Mouse (Mus musculus) limb, embryonic 15.5 days (tissue): ENCODE measurements around the gene Neurl4. TPM values are rescaled to one million over a fixed set of nuclear protein-coding genes. Genes with fewer than 3 reads are reported as not detected.

Experiments used
- ATAC-seq: fragments of 200-750 bp; cut with Nextera tagmentation; 2 replicates; pipeline ENCODE4 v1.8.0; 2017; ENCODE audit warnings: low read depth, moderate TSS enrichment; ENCODE audit not compliant: insufficient number of reproducible peaks, low FRiP score, low TSS enrichment
- H3K27ac ChIP-seq: fragments of 300-500 bp; sonication (generic); 2 replicates; pipeline ENCODE4 v1.5.1; 2015; ENCODE audit warnings: moderate library complexity, mild to moderate bottlenecking, inconsistent platforms
- H3K27me3 ChIP-seq: fragments of 300-500 bp; sonication (generic); 2 replicates; pipeline ENCODE4 v1.6.1; 2015; ENCODE audit warnings: inconsistent platforms
- H3K36me3 ChIP-seq: fragments of 300-500 bp; sonication (generic); 2 replicates; pipeline ENCODE4 v1.6.1; 2015; ENCODE audit warnings: inconsistent platforms
- H3K4me1 ChIP-seq: fragments of 300-500 bp; sonication (generic); 2 replicates; pipeline ENCODE4 v1.6.1; 2015; ENCODE audit warnings: inconsistent platforms
- H3K4me2 ChIP-seq: fragments of 300-500 bp; sonication (generic); 2 replicates; pipeline ENCODE4 v1.6.1; 2015; ENCODE audit warnings: mild to moderate bottlenecking, inconsistent platforms
- H3K4me3 ChIP-seq: fragments of 300-500 bp; sonication (generic); 2 replicates; pipeline ENCODE4 v1.5.1; 2015; ENCODE audit warnings: mild to moderate bottlenecking, inconsistent platforms
- H3K9ac ChIP-seq: fragments of 300-500 bp; sonication (generic); 2 replicates; pipeline ENCODE4 v1.6.1; 2015; ENCODE audit warnings: inconsistent platforms
- H3K9me3 ChIP-seq: fragments of 300-500 bp; sonication (generic); 2 replicates; pipeline ENCODE4 v1.6.1; 2016; ENCODE audit warnings: inconsistent platforms
- WGBS: fragments of 180-500 bp; shearing (Covaris S2); methylation state at CpG from one replicate; pipeline ENCODE4 v1.1.7; 2015; 5-methylcytosine and 5-hydroxymethylcytosine counted together
- polyA plus RNA-seq: library from polyadenylated mRNA; unstranded; fragments of >200 nt; fragmentation: Nextera tagmentation; extraction: Ambion mirVana; gene quantifications from 2 replicates; pipeline ENCODE4 v1.2.1, GENCODE M21; 2015

Gene Neurl4
- polyA plus RNA-seq, 1 experiment from 2014 or later: 7.3 TPM

DNA sequence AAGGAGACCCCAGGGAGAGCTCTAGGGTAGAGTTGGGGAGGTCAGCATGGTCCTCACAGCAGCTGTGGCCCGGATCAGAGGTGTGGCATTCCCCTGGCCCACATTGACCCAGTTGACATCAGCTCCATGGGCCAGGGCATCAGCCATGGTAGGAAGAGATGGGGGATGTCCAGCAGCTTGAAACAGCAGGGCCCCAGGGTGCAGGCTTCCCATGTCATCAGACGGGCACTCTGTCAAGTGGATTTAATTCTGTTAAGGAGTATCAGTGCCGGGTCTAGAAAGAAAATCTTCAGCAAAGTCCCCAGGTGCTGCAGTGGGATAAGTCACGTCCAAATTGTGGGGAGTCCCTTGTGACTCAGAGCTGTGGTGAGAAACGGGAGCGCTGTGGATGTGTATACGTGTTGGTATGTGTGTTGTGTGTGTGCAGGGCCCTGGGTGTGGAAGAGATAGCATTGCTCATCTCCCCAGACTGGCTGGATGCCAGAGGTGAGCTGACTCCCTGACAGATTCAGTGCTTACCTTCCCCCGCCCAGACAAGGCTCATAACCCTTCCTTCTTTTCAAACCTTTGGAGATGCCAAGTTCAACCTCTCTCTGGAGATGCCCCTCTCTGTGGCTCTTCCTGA, 17.2 kb upstream of the Neurl4 start:
- no peak overlapping the region for H3K4me3 ChIP-seq
- H3K27ac ChIP-seq: peak overlapping the region; percentile 55
- H3K9me3 ChIP-seq: no peaks in the 10 kb centered on the region
- H3K9ac ChIP-seq: no peak overlapping the region
- H3K4me1 ChIP-seq: peaks cover 31% of the 10 kb centered on the region
- no peak overlapping the region for H3K4me2 ChIP-seq
- H3K36me3 ChIP-seq: no peaks in the 10 kb centered on the region
- ATAC-seq: no peak
- H3K27me3 ChIP-seq: no peaks in the 10 kb centered on the region
- WGBS: 83% methylated on average over 8 of the region's 8 CpGs

DNA sequence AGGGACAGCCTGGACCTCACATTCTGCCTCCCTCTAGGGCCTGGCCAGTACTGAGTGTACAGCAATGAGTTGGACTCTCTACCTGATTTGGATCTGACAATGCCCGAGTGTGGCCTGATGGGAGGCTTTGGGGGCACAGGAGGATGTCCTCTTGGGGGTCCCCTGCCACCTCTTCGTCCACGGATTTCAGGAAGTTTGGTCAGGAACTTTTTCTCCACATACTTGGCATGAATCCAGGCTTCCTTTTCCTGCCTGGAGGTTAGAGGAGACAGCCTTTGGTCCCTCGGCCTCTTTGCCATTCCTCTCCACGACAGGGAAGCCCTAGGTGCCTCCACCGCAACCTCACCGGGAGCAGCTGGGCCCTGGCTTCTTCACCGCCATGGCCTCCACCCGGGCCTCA, 16.6 kb upstream of the Neurl4 start:
- Histone ChIP-seq H3K9ac (no peak overlapping the region), H3K36me3 (no peaks in the 10 kb centered on the region), H3K4me2 (no peak overlapping the region), H3K27me3 (no peaks in the 10 kb centered on the region), H3K27ac (peak overlapping the region; percentile 55; the same call in 1 of the 2 replicates), H3K9me3 (no peaks in the 10 kb centered on the region), H3K4me1 (peaks cover 25% of the 10 kb centered on the region), H3K4me3 (no peak overlapping the region)
- WGBS: 64% methylated on average over 9 of the region's 9 CpGs
- no peak for ATAC-seq

DNA sequence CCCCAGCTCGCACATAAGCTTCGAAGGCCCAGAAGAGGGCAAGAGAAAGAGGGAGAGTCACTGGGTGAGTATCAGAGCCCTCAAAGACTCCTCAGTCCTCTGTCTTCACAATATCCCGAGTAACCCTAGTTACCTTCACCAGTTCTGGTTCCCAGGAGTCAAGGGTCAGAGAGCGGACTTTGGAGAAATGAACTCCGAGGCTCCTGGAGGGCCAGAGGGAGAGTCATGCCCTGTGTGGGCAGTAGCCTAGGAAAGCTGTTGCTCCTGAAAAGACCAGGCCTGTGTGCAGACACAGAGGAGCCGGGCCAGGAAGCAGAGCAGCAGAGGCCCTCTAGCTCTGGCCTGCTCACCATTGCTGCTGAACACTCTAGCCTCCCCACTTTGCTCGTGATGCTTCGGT, 16.2 kb upstream of the Neurl4 start:
- Histone ChIP-seq H3K4me3 (no peak overlapping the region), H3K4me2 (no peak overlapping the region), H3K27me3 (no peaks in the 10 kb centered on the region), H3K36me3 (no peaks in the 10 kb centered on the region), H3K9ac (no peak overlapping the region), H3K9me3 (no peaks in the 10 kb centered on the region), H3K4me1 (peaks cover 21% of the 10 kb centered on the region), H3K27ac (0 out of 2 replicates have a peak overlapping the region, but pooled peaks have one; percentile 24)
- WGBS: 78% methylated on average over 8 of the region's 8 CpGs
- ATAC-seq: no peak

DNA sequence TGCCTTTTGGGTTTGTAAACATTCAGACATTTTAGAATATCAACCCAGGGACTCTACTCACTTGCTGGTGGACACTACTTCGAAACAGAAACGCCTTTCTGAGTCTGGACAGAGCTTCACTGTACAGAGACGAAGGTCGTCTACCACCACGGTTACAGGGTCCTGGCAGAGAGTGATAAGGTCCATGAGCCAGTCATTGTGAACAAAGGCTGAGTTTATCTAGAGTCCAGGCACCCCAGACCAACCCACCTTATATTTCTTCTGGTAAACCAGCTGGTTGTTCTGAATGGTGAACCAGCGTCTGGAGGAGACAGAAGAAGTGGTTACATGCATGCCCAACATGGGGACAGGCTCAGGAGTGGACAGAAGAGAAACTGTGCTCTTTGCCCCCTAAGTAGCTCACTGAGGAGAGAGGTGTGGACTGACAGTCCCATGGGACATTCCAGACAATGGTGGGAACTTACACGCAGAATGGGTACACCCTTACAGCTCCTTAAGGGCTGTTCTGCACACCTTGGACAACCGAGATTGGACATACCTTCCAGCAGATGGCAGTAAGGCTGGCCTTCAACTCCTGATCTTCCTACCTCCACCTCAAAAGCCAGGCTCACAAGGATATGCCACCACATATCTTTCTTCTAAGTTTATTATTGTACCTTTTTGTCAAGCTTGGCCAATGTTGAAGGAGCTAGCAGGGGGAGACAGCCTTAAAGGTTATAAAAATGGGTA, 13.8 kb upstream of the Neurl4 start:
- Histone ChIP-seq H3K9ac (no peak overlapping the region), H3K27ac (no peak overlapping the region), H3K36me3 (no peaks in the 10 kb centered on the region), H3K4me2 (no peak overlapping the region), H3K4me3 (no peak overlapping the region), H3K4me1 (peaks cover 2% of the 10 kb centered on the region; the same call in 1 of the 2 replicates), H3K27me3 (no peaks in the 10 kb centered on the region), H3K9me3 (no peaks in the 10 kb centered on the region)
- 71% methylated on average over 8 of the region's 8 CpGs for WGBS
- ATAC-seq: no peak

DNA sequence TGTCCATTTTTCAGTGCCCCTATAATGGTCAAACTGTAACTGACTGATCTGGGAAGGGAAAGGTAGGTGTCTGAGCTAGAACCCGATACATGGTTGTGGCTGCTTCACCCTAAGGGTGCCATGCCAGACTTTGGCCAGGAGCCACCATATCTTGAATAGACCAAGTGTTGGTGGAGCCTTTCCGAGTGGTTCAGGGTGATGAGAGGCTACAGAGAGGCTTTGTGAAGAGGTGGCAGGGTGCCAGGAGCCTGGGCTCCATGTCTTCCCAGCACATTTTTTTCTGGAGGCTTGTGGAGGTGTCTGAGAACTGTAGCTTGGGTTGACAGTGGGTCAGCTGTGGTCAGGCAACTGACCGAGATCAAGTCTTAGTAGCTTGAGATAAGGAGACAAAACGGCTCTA, 9.4 kb upstream of the Neurl4 start:
- Histone ChIP-seq H3K4me1 (peaks cover 2% of the 10 kb centered on the region; the same call in 1 of the 2 replicates), H3K27ac (no peak overlapping the region), H3K27me3 (no peaks in the 10 kb centered on the region), H3K36me3 (no peaks in the 10 kb centered on the region), H3K4me2 (no peak overlapping the region), H3K9me3 (no peaks in the 10 kb centered on the region), H3K9ac (no peak overlapping the region), H3K4me3 (no peak overlapping the region)
- WGBS: 75% methylated on average over 4 of the region's 4 CpGs
- ATAC-seq: no peak

DNA sequence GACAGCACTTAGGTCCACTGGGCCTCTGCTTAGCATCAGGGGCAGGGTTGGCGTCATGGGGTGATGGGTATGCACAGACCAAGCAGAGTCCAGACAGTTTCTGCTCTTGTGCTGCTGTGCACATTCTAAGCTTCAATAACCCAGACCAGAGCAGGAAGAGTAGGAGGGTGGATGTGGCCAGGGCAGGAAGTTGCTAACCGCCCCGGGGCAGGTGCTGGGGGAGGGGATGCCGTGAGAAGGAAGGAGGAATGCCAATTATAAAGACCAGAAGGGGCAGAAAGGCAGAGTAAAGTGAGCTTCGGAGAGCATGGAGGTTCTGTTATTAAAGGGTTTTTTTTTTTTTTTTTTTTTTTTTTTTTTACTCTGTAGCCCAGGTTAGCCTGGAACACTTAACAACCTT, 6.2 kb upstream of the Neurl4 start:
- 55% methylated on average over 5 of the region's 5 CpGs for WGBS
- no peaks in the 10 kb centered on the region for H3K36me3 ChIP-seq
- no peaks in the 10 kb centered on the region for H3K27me3 ChIP-seq
- no peak for ATAC-seq
- no peak overlapping the region for H3K4me2 ChIP-seq
- H3K4me1 ChIP-seq: peaks cover 9% of the 10 kb centered on the region
- no peaks in the 10 kb centered on the region for H3K9me3 ChIP-seq
- H3K9ac ChIP-seq: no peak overlapping the region
- H3K4me3 ChIP-seq: no peak overlapping the region
- no peak overlapping the region for H3K27ac ChIP-seq

DNA sequence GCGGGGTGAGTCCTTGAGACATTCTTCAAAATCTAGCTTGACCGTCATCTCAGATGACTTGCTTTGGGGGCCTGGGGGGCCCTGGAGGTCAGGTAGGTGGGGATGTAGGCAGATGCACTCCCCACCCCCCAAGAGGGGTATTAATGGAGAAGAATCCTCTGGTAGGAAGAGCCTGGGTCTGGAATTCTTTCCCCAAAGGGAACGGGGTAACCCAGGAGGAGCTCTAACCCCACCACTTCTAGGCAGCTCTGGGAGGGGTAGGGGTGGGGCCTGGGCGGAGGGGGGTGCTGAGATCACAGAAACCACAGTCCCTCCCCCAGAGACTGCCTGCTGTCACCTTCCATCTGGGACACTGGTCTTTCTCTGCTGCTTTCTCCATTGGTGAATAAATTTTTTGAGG, 5.6 kb upstream of the Neurl4 start, which contains the start of gene Acap1:
Gene Acap1, minus strand, starts transcription at position 249 of the 400 bp plus-strand sequence.
- Histone ChIP-seq H3K36me3 (no peaks in the 10 kb centered on the region), H3K4me2 (no peak within 1 kb of the TSS), H3K27me3 (no peaks in the 10 kb centered on the region), H3K9ac (no peak within 1 kb of the TSS), H3K27ac (no peak within 1 kb of the TSS), H3K4me3 (no peak within 1 kb of the TSS), H3K4me1 (peaks cover 12% of the 10 kb centered on the region), H3K9me3 (no peaks in the 10 kb centered on the region)
- 69% methylated on average over 4 of the region's 4 CpGs for WGBS
- ATAC-seq: no peak

DNA sequence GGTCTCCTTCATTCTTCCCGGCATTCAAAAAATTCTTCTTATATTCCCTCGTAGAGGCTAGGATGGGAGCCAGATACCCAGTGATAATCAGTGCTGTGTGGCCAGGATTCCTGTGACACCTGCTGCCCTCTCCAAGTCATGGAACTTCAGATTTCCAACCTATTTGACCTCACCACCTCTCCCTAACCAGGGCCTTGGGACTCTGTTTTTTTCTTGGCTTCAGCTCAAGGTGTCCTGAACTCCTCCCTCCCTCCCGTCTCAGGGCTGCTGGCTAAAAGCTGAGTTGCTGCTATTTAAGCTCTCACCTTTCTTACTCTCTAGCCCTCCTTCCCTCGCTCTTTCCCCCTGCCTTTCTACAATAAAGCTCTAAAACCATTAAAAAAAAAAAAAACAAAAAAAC, 1.0 kb upstream of the Neurl4 start:
- H3K4me1 ChIP-seq: peaks cover 23% of the 10 kb centered on the region
- H3K36me3 ChIP-seq: peaks cover 17% of the 10 kb centered on the region
- no peaks in the 10 kb centered on the region for H3K9me3 ChIP-seq
- H3K4me2 ChIP-seq: peak overlapping the region; percentile 91
- H3K27me3 ChIP-seq: no peaks in the 10 kb centered on the region
- ATAC-seq: no peak
- H3K9ac ChIP-seq: no peak overlapping the region
- H3K4me3 ChIP-seq: peak overlapping the region; percentile 86
- 10% methylated on average over 4 of the region's 4 CpGs for WGBS
- H3K27ac ChIP-seq: peak overlapping the region; percentile 98; the same call in 1 of the 2 replicates

DNA sequence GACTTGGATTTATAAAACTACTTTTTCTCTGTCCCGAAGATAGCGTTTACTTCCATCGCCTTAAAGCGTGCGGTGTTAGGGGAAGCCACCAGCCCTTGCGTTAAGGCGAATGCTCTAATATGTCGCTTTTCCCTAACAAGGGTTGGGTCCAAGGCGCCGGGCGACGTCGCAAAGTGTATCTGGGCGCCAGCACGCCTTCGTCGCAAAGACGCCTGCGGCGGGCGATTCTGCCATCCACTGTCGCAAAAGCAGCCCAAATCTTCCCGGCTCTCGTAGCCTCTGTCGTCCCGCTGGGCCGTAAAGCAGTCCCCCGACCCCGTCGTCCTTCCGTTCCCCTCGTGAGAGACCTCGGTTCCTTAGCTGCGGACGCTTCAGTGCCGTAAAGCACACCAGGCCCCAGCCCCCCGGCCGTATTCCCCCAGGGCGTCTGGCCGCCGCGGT, 554 bp downstream of the Neurl4 start:
- Histone ChIP-seq H3K9ac (peak overlapping the region; percentile 84), H3K4me2 (peak overlapping the region; percentile 91), H3K36me3 (peaks cover 32% of the 10 kb centered on the region), H3K4me3 (peak overlapping the region; percentile 86), H3K9me3 (no peaks in the 10 kb centered on the region), H3K27ac (peak overlapping the region; percentile 98), H3K4me1 (peaks cover 23% of the 10 kb centered on the region), H3K27me3 (no peaks in the 10 kb centered on the region)
- WGBS: under 1% methylated on average over 42 of the region's 42 CpGs
- ATAC-seq: peak; percentile 78

DNA sequence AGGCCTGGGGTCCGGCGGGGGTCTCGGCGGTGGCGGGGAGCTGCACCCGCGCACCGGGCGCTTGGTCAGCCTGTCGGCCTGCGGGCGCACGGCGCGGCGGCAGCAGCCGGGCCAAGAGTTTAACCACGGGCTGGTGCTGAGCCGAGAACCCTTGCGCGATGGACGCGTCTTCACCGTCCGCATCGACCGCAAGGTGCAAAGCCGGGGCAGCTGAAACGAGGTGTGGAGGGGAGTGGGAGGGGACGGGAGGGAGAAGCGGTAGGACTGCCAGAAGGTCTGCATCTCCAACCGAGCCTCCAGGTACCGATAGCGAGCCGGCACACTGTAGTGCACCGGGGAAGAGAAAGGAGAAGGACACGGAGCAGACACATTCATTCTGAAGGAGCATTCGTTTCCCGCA, 1.1 kb downstream of the Neurl4 start:
- H3K9me3 ChIP-seq: no peaks in the 10 kb centered on the region
- peak overlapping the region; percentile 84 for H3K9ac ChIP-seq
- H3K27me3 ChIP-seq: no peaks in the 10 kb centered on the region
- H3K4me3 ChIP-seq: peak overlapping the region; percentile 86
- H3K27ac ChIP-seq: peak overlapping the region; percentile 98
- WGBS: under 1% methylated on average over 36 of the region's 39 CpGs
- H3K4me1 ChIP-seq: peaks cover 23% of the 10 kb centered on the region
- no peak for ATAC-seq
- H3K4me2 ChIP-seq: peak overlapping the region; percentile 91
- peaks cover 38% of the 10 kb centered on the region for H3K36me3 ChIP-seq

DNA sequence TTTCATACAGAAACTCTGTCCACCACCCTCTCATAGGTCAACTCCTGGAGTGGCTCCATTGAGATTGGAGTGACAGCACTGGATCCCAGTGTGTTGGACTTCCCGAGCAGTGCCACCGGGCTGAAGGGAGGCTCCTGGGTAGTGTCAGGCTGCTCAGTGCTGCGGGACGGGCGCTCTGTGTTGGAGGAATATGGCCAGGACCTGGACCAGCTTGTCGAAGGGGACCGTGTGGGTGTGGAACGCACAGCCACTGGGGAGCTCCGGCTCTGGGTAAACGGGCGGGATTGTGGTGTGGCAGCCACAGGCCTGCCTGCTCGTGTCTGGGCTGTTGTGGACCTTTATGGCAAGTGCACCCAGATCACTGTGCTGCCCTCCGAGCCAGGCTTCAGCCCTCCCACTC, 2.1 kb downstream of the Neurl4 start:
- H3K4me1 ChIP-seq: peaks cover 23% of the 10 kb centered on the region
- H3K36me3 ChIP-seq: peaks cover 47% of the 10 kb centered on the region
- 89% methylated on average over 13 of the region's 13 CpGs for WGBS
- no peaks in the 10 kb centered on the region for H3K27me3 ChIP-seq
- H3K27ac ChIP-seq: peak overlapping the region; percentile 98; the same call in 1 of the 2 replicates
- peak overlapping the region; percentile 91 for H3K4me2 ChIP-seq
- ATAC-seq: no peak
- peak overlapping the region; percentile 86 for H3K4me3 ChIP-seq
- H3K9ac ChIP-seq: no peak overlapping the region
- no peaks in the 10 kb centered on the region for H3K9me3 ChIP-seq

DNA sequence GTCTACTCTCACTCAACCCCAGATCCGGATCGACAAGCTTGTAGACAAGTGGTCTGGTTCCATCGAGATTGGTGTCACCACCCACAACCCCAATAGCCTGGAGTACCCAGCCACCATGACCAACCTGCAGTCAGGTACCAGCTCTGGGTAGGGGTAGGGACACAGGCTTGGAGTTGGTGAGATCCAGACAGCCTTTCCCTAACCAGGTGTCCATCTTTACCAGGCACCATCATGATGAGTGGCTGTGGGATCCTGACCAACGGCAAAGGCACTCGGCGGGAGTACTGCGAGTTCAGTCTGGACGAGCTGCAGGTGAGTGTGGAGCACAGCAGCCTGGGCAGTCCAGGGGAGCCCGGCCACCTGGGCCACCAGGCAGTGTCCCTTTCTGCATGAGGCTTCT, 3.4 kb downstream of the Neurl4 start:
- 93% methylated on average over 9 of the region's 9 CpGs for WGBS
- Histone ChIP-seq H3K27me3 (no peaks in the 10 kb centered on the region), H3K4me3 (no peak overlapping the region), H3K36me3 (peaks cover 61% of the 10 kb centered on the region), H3K4me2 (no peak overlapping the region), H3K27ac (no peak overlapping the region), H3K4me1 (peaks cover 19% of the 10 kb centered on the region), H3K9ac (no peak overlapping the region), H3K9me3 (no peaks in the 10 kb centered on the region)
- no peak for ATAC-seq
